Mouse (Mus musculus): Measurements from ENCODE around the gene B3gnt8.

Gene B3gnt8

DNA sequence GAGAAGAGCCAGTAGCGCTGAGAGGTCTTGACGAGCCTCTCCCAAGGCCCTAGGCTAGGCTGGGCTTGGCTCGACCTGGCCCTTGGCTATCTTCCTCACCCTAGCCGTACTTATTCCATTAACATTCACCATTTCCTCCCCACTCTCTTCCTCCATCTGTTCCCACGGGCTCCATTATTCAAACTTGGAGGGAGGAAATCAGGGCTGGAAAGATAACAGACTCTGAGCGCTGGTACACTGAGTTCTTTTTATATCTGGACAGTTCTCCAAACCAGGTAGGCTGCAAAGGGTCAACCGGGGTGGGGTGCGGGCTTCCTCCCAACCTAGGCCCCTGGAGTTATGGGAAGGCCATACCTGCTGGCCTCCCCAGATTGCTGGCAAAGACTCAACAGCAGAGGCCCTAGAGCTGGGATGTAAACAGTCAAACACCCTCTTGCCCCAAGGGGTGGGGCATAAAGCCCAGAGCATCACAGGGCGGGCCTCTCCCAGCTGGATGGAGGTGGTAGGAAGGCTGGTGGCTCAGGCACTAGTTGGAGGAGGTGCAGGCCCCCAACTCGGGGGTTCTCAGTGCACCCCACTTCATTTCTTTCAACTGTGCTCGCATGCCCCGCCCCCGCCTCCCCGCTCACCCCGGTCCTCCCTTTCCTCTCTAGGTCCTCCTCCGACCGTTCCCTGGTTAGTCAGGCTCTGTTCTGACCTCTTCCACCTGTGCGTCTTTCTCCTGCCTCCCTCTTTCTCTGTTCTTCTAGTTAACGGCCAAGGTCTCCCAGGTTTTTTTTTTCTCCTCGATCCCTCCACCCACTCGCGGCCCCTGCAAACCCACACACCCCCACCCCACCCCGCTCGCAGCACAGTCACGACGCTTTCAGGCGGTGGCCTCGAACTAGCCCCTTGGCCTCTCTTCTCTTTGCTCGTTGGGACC is at the start of gene B3gnt8:
Gene B3gnt8 (plus strand): TSS at position 146 of the 922 bp plus-strand sequence.
- peak; percentile 66 to 69 for DNase-seq (ENCODE audit: low spot score in 2 of 2)

- peak; percentile 82 to 84 for DNase-seq (ENCODE audit: low spot score in 2 of 2)
Observed at GRCm38 (mm10) chr7:25576793-25577437, 49.5 kb upstream of the B3gnt8 start.

- no peak for DNase-seq (ENCODE audit: low spot score in 2 of 2)
Observed at GRCm38 (mm10) chr7:25579441-25579840, 47.0 kb upstream of the B3gnt8 start.

GRCm38 (mm10) chr7:25582301-25582810 is 44.1 kb upstream of the B3gnt8 start:
- DNase-seq (ENCODE audit: low spot score in 2 of 2): no peak

DNA sequence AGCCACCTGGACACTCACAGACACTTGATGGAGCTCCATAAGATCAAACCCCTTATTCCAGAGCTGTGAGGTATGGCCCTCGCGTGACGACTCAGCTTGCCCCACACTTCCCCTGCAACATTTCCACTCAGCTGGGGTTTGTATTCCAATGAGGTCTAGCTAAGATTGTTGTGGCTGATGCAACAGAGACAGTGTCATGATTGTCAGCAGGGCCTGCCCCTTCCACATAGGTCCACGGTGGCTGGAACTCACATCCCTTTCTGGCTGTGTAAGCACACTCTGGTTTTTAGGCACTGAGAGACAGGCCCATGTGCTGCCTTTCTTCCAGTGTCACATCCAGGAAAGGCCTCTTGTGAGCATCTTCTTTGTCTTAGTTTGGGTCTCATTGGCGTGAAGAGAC is 41.8 kb upstream of the B3gnt8 start:
- no peak for DNase-seq (ENCODE audit: low spot score in 2 of 2)

- peak; percentile 64 to 67 for DNase-seq (ENCODE audit: low spot score in 2 of 2)
Observed at GRCm38 (mm10) chr7:25585351-25586204, 40.9 kb upstream of the B3gnt8 start.

DNA sequence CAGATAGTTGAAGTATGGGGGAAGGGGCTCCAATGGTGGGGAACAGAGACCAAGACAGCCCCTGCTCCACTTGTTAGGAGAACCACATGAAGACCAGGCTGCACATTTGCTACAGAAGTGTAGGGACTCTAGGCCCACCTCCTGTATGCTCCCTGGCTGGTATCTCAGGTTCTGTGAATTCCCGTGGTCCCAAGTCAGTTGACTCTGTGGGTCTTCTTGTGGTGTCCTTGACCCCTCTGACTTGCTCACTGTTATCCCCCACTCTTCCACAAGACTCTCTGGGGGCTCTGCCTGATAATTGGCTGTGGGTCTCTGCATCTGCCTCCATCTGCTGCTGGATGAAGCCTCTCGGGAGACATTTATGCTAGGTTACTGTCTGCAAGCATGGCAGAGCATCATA is 35.2 kb upstream of the B3gnt8 start:
- no peak for DNase-seq (ENCODE audit: low spot score in 2 of 2)

DNA sequence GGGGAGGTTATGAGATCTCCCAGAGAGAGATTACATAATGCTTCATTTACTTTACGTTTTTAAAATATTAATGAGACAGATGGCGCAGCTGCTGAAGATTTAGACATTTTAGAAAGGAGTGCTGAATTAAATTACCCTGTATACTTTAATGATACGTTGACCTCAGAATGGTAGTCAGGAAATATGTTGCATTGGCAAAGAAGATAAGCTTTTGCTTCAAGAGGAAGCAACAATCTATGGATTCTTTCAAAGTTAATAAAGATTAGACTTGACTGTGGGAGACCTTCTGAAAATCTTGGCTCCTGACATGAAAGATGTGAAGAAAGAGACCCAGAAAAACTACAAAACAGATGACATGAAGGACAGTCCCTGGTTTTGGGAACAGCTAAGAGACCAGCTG is 32.6 kb upstream of the B3gnt8 start:
- DNase-seq (ENCODE audit: low spot score in 2 of 2): no peak

GRCm38 (mm10) chr7:25599663-25600062 is 26.8 kb upstream of the B3gnt8 start:
- peak; percentile 62 to 76 for DNase-seq (ENCODE audit: low spot score in 2 of 2)

DNA sequence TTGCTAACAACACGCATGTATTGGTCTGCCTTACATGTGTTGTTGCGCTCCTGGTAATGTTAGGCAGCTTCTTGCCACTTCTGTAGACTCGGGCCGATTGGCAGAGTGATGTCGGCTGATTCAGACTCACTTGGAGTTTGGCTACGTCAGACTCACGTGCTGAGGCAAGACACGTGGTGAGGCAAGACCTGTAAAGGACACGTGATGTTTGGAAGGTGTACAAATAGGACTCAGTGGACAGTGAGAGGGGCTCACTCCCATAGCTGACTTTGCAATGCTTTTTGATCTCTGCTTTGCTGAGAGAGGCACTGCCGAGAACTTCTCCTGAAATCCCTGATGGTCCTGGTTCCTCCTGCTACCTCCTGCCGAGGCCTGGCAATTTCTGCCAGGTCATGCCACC is 25.8 kb upstream of the B3gnt8 start:
- no peak for DNase-seq (ENCODE audit: low spot score in 2 of 2)

DNA sequence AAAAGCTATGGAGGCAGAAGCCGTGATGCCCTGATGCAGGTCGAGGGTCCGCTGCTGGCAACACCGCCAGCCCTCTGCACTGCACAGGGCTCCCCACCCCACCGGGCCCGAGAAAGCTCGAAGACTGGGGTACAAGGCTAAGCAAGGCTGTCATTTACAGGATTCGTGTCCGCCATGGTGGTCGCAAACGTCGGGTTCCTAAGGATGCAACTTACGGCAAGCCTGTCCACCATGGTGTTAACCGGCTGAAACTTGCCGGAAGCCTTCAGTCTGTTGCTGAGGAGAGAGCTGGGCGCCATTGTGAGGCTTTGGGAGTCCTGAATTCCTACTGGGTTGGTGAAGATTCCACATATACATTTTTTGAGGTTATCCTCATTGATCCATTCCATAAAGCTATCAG is 25.1 kb upstream of the B3gnt8 start:
- no peak for DNase-seq (ENCODE audit: low spot score in 2 of 2)

GRCm38 (mm10) chr7:25606625-25607063 is 19.8 kb upstream of the B3gnt8 start:
- peak; percentile 47 to 66 for DNase-seq (ENCODE audit: low spot score in 2 of 2)

DNA sequence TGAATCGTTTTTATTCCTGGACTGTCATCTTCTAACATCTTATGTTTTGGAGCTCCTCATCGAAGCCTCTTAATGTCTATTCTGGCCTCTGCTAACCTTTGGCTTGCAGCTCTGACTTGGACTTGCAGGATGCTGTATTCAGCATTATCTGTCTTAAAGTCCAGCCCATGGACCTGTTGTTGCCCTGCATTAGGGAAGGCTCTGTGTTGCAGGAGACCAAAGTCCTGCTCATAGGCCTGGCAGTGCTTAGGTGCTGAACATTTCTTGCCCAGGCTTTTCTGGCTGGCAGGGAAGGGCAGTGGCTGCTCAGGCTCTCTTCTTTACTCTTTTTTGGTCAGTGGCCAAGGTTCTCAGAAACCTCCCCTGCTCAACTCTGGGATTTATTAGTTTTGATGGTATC is 19.3 kb upstream of the B3gnt8 start:
- peak in 1 of 2 experiments; percentile 3 for DNase-seq (ENCODE audit: low spot score in 2 of 2)

DNA sequence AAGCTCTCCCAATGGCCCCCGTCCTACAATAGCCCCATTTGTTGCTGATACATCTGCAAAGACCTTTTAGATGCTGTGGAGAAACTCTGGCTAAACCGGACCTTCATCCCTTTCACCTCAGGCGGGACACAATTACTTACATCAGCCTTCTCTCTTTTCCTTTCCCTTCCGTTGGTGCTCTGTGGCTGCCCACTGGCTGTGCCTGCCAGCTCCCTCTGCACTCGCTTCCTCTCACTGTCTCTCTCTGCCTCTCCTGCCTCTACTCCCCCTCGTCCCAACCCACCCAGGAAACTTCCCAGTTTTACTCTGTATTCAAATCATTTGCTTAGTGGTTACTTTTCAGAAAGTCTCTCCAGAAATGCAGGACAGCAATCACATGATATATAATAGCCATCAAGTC is 16.4 kb upstream of the B3gnt8 start:
- DNase-seq (ENCODE audit: low spot score in 2 of 2): no peak

- DNase-seq (ENCODE audit: low spot score in 2 of 2): no peak
Observed at GRCm38 (mm10) chr7:25611501-25611900, 15.0 kb upstream of the B3gnt8 start.

- no peak for DNase-seq (ENCODE audit: low spot score in 2 of 2)
Observed at GRCm38 (mm10) chr7:25614086-25614485, 12.4 kb upstream of the B3gnt8 start.

- DNase-seq (ENCODE audit: low spot score in 2 of 2): no peak
Observed at GRCm38 (mm10) chr7:25614831-25615705, 11.4 kb upstream of the B3gnt8 start.

DNA sequence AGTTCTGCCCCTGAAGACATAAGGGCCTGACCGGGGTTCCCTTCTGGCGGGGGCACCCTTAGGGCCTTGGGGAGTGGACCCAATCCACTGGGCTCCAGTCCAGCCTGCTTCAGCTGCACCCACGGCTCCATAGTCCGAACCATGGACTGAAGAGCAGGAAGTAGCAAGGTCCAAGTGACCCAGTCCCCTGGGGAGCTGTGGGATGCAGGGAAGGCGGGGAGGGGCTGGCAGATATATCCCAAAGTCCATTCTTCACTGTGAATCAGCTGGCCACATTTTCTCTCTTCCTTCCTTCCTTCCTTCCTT is 10.8 kb upstream of the B3gnt8 start, which contains the start of gene Erich4:
Gene Erich4 (minus strand): TSS at position 187 of the 306 bp plus-strand sequence.
- no peak for DNase-seq (ENCODE audit: low spot score in 2 of 2)

DNA sequence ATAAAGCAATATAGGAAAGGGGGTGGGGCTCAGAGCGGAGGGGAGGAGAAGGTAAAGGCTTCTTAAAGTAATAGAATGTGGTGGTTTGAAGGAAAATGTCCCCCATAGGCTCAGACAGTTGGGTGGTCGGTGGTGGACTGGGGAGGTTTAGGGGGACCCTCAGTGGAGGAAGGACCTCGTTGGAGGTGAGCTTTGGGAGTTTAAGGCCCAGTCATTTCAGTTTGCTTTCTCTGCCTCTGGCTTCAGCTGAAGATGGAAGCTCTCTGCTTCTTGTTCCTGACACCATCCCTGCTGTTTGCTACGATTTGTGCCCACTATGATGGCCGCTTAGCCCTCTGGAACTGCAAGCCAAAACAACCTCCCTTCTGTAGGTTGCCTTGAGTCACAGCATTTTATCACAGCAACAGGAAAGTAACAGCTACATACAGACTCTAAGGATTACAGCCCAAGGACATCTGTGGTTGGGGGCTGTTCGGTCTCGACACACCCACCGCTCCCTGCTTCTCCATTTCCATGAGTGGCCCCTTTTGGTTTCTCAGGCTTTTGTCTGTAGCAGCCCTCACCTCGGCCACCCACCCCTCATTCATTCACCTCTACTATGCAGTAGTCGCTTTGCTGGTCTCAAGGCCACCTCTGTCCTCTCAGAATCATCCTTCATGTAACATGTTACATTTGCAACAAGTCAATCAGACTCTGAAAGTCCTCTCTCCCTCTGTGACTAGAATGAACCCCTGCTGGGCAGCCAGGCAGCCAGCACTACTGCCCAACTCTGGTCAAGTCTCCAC is 8.9 kb upstream of the B3gnt8 start:
- no peak for DNase-seq (ENCODE audit: low spot score in 2 of 2)
